Mouse (Mus musculus): ENCODE results near the gene Fth1.

DNA sequence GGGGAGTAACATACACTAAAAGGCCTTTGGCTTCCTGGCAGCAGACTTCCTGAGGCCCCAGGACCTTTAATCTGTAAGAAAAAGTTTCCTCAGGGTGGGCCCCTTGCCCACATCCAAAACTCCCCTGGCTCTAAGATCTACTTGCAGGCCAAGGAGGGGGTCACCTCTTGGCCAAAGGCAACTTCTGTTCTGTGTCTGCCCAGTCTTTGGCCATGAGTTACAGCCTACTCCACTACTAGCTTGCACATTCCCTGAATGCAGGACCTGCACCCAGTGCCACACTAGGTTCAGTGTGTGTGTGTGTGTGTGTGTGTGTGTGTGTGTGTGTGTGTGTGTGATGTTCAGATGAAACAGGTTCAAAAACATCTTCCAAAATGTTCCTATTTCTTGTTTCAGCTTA lies 7.2 kb downstream of the Fth1 start:
- TF ChIP-seq CTCF (IDR thresholded peaks at IDR 0.05; ENCODE audit: low read depth) (no peak), EP300 (IDR thresholded peaks at IDR 0.05; ENCODE audit: low read depth) (no peak)

All from liver, postnatal 0 days (tissue).